Mouse (Mus musculus): Measurements from ENCODE around the gene Olfr1094.

Gene Olfr1094

GRCm38 (mm10) chr2:86824363-86824762 lies at the start of gene Olfr1094:
Gene Olfr1094 (plus strand): TSS chr2:86824663.
- DNase-seq (ENCODE audit: low read depth, low spot score) = no peak

- DNase-seq (ENCODE audit: low read depth, low spot score) = no peak
These were observed 42.3 kb upstream of the Olfr1094 start, which contains the start of gene Olfr1093 for GRCm38 (mm10) chr2:86782179-86782578. Gene Olfr1093 (plus strand): TSS chr2:86782479.

GRCm38 (mm10) chr2:86809918-86810317 lies 14.5 kb upstream of the Olfr1094 start, which contains the start of gene Olfr141:
Gene Olfr141 (minus strand): TSS chr2:86810018.
- no peak for DNase-seq (ENCODE audit: low read depth, low spot score)

- no peak for DNase-seq (ENCODE audit: low read depth, low spot score)
These were observed 27.1 kb downstream of the Olfr1094 start, which contains the start of gene Olfr1095 for GRCm38 (mm10) chr2:86851596-86851995. Gene Olfr1095 (minus strand): TSS chr2:86851696.

- DNase-seq (ENCODE audit: low read depth, low spot score) = no peak
These were observed 50.2 kb downstream of the Olfr1094 start, which contains the start of gene Gm13723 for GRCm38 (mm10) chr2:86874702-86875101. Gene Gm13723 (minus strand): TSS chr2:86874802.
